Mouse (Mus musculus): ENCODE measurements around the gene Nmnat3.

- TF ChIP-seq CTCF (IDR thresholded peaks at IDR 0.05; ENCODE audit: low read depth) (no peak), EP300 (IDR thresholded peaks at IDR 0.05; ENCODE audit: low read depth) (no peak)
Measured at GRCm38 (mm10) chr9:98326088-98326487, 38.9 kb downstream of the Nmnat3 start.

All from liver, embryonic 14.5 days (tissue).